Mouse (Mus musculus) cerebellum, postnatal 36 days (tissue): Measurements from ENCODE around the gene Tnks2.
"Not testable (repeated sequence)": the region's sequence is repeated elsewhere in the genome, so short reads cannot be mapped to it uniquely, and the experiment has no call there.

Source experiments
- DNase-seq, 2 experiments: peaks; one replicate each; pipeline ENCODE4 v3.0.0; 2021 to 2022; ENCODE audit warnings: mixed read lengths in 2 of 2

Tnks2 gene

DNA sequence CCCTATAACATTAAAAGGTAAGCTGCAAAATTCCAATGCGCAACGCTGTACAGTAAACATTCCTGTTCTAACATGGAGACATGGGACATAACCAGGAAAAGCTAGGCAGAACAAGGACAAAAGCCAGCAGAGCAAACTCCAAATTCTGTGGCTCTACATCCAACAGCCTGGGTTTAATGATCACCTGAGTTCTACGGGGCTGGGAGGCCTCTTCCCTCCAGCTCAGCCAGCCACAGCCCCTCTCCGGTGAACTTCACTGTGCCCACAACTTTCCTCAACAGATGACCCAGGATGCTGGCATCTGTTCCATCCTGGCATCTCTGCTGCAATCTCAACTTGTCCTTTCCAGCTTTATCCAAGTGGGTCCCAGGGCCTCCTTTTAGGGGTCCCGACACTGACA is 6.4 kb upstream of the Tnks2 start:
- DNase-seq, result no peak

DNA sequence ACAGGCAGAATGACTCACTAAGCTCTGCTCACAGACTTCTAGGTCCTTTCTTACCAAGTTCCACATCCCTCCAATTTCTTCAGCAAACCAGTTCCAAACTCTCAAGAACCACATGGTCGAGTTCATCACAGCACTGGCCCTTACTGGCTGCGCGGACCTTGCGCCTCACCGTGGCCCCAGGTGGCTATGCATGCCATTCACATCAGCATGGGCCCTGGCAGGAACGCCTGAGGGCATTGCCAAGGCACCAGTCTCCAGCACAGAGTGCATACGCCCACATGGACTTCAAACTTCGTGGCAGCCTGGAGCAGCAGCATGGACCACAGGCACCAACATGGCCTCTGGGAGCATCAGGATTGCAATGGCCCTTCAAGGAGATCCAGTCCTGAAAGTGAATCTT is 5.7 kb upstream of the Tnks2 start:
- DNase-seq, result peak; percentile 40 to 49

DNA sequence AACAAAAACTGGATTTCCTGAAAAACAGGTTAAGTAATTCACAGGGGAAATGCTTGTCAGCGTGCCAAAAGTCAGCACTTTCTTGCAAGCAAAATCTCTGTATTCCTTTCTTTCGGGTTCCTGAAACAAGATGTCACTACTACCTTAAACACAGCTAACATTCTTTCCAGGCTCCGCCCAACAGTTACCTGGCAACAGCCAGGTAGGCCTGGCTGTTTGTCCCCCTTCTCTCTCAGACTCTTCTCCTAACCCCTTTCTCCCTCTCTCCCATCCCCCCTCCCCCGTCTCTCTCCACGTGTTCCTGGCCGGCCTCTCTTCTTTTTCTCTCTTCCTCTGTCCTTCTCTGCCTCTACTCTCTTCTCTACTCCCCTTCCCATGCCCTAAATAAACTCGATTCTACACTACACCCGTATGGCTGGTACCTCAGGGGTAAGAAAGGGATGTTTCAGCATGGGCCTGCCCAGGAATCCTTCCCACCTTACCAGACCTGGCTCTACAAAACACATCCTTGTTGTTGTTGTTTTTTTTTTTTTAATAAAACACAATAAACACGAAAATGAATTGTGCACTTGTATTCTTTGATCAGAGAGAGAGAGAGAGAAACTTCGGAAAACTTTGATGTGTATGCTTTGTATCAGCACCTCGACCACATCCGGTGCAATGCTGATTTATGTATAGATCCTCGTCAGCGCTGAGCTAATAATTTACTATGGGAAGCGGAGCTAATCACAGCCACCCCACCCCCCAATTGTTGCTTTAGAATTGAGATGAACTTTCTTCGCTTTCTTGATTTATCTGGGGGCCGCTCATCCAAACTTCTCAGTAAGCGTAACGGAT is 863 bp upstream of the Tnks2 start:
- DNase-seq, result peak in 1 of 2 experiments; percentile 8

DNA sequence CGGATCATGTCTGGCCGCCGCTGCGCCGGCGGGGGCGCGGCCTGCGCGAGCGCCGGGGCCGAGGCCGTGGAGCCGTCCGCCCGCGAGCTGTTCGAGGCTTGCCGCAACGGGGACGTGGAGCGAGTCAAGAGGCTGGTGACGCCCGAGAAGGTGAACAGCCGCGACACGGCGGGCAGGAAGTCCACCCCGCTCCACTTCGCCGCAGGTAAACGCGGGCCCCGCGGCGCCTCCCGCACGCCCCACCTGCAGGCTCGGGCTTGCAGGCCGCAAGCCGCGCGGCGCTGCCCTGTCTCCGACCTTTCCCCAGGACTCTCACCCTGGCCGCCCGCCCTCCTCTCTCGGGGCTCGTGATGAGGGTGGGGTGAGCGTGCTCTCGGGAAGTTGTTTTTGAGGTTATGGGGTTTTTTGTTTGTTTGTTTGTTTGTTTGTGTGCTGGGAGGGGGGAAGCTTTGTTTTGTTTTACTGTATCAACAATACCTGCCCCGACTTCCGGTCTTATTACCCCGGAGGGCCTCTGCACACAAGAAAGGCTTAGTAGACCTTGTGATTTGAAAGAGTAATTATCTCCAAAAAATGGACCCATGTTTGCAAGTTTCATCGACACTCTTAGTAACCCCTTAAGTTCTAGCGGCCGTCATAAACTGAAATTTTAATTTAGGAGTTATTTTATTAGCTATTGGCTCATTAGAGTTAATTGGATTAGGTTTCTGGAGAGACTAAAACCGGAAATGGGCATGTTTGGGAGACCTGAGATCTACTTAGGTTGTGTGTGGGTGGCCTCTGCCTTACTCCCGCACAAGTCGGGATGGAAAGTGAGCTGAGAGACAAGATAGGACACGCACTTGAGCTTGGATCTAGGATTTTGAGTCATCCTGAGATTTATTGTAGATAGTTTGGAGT is 750 bp downstream of the Tnks2 start:
- no peak for DNase-seq

DNA sequence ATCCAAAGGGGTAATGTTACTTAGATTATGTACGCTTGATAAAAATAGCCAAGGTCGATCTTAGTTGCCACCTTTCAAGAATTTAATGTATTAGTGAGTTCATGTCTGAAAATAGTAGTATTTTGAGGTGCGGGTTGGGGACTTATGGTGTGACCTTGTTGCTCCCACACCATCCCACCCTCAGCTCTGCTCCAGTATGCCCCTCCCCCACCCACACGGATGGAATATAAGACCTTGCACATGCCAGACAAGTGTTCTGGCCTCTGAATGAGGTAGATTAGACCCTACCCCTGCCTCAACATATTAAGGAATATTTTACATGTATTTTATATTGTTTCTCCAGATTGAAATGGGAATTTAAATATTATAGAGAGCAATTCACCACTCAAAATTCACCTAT is 2.0 kb downstream of the Tnks2 start:
- no peak for DNase-seq

DNA sequence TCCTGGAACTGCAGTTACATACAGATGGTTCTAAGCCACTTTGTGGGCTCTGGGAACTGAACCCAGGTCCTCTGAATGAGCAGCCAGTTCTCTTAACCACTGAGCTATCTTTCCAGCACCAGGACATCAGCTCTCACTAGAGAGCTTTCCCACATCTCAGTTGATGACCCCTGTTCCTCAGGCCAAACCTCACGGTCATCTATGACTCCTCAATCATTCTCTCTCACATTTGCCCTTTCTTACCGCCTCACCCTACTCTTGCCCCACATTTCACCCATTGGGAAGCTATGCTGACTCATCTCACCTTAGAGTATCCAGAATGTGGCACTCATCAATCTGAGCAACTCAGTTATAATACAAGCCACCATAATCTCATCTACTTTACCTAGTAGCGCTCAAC is 6.3 kb downstream of the Tnks2 start:
- no peak for DNase-seq

DNA sequence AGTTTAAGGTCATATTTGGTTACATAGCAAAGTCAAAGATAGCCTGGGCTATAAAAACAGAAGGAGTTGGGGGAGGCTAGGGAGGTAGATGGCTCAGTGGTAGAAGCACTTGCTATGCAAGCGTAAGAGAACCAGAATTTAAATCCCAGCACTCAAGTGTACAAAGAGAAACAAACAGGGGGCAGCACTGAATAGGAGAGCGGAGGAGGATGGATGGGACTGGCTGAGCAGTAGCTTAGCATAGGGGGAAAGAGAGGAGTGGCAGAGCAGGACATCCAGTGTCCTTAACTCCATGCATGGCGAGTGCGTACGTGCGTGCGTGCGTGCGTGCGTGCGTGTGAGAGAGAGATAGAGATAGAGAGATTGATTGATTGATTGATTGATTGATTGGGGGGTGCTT is 9.8 kb downstream of the Tnks2 start:
- DNase-seq, result no peak

DNA sequence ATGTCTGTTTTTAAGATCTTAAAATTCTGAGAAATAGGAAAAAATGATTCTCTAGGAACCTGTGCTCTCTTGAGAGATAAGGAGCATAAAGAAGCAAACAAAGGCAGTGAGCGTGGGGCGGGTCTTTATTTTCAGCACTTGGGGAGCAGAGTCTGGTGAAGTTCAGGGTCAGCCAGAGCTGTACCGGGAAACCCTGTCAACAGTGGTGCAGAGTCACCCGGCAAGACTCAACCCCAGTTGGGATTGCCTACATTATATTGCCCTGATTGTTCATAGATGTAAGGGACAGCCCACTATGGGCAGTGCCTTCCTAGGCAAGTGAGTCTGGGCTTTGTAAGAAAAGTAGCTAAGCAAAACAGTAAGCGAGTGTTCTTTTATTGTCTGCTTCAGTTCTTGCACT is 11.9 kb downstream of the Tnks2 start:
- DNase-seq, result no peak

DNA sequence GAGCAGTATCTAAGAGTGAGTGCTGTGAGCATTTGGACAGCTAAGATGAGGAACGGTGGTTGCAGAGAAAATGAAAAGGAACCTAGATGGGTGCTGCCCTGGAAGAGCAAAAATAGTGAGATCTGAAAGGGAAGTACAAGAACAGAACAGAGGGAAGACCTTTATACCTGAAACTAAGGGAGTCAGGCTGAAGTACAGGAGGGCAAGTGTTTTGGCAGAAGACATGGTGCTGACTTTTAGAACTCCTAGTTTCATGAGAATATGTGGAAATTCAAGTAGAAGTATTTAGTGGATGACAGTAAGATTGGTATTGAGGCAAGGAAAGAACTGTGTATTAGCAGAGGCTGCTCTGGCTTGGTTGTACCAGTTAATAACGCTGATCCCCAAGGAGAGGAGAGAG is 19.8 kb downstream of the Tnks2 start:
- DNase-seq, result no peak

DNA sequence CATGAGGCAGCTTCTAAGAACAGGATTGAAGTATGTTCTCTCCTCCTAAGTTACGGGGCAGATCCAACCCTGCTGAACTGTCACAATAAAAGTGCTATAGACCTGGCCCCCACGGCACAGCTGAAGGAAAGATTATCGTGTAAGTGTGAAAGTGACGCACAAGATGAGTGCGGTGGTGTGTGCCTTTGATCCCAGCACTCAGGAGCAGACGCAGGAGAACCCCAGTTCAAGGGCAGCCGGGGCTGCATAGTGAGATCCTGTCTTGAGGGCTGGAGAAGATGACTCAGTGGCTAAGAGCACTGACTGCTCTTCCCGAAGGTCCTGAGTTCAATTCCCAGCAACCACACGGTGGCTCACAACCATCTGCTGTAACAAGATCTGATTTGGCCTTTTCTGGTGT is 23.8 kb downstream of the Tnks2 start:
- DNase-seq, result no peak

DNA sequence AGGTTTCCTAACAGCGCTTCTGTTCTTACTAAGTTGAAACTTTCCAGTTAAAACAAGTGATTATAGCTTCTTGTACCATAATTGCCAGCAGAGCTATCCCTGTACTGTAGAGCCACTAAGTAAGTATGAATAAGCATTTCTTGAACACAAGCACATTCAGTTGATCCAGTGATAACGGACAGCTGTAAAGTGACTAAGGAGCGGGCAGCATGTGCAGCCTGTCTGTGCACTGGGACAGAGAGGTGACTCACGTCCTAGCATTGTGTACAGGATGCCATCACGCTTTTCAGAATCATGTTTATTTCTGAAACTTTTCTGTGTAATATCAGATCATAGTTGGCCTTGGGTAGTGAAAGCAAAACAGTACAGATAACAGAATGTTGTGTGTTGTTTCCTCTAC is 26.4 kb downstream of the Tnks2 start:
- DNase-seq, result no peak

DNA sequence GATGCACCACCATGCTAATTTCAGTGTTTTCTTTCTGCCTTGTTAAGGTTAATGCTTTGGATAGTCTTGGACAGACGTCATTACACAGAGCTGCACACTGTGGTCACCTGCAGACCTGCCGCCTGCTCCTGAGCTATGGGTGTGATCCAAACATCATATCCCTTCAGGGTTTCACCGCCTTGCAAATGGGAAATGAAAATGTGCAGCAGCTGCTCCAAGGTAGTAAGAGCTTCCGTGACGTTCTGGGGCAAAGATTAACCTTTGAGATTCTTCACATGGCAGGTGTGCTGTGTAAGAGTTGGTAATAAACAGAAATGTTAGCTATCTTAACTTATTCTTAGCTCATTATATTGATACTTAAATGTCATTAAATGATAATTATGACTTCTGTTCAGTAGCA is 31.9 kb downstream of the Tnks2 start:
- DNase-seq, result no peak

DNA sequence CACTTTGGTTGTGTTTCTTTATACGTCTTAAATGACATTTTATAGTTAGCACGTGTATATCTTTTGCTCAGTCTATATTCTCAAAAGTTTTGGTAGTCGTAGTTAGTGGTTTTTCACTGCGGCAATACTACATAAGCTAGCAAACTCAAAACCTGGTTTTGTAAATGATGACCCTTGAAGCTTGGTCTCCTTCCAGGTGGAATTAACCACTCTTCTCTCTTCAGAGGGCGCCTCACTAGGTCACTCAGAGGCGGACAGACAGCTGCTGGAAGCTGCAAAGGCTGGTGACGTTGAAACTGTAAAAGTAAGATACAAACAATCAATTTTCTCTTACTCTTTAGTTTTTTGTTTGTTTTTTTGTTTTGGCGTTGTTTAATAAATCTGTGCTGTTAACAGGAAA is 33.4 kb downstream of the Tnks2 start:
- DNase-seq, result no peak

DNA sequence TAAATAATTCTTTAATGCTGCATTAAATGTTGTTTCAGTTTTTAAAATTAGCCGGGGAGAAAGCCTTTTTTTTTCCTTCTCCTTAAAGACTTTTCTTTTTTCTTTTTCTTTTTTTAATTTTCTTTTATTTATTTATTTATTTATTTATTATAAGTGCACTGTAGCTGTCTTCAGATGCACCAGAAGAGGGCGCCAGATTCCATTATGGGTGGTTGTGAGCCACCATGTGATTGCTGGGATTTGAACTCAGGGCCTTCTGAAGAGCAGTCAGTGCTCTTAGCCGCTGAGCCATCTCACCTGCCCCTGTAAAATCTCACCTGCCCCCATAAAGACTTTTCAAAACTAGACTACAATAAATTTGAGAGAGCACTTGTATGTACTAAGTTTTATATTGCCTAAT is 34.6 kb downstream of the Tnks2 start:
- not testable (repeated sequence) for DNase-seq

DNA sequence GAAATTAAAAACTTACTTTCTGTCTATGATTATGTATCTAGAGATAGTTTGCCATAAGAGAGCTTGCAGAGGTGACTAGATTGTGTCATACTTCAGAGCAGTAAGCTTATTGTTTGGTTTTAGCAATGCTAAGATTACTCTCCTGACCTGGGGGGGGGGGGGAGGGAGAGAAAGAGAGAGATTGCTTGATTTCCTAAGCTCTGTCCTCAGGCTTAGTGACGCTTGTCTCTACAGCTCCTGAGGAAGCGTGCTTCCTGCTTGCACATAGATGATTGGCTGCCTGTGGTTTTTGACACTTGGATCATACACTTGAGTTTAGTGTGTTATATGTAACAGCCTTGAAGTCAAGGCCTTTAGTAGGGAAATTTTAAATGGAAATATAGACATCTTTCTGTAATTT is 40.6 kb downstream of the Tnks2 start:
- no peak for DNase-seq

DNA sequence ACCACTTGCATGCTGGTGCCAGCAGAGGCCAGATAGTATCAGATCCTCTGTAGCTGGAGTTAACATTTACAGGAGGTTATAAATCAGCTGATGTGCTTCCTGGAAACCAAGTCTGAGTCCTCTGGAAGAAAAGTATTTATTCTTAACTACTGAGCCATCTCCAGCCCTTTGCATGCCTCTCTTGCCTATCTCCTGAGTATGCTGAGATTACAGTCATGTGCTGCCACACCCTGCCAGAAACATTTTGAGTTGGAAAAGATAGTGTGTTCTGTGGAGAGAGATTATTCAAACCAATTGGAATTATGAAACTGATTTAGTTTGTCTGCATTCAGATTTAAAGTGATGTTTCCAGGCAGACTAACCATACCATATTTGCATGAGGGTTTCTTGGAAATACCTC is 43.3 kb downstream of the Tnks2 start:
- no peak for DNase-seq

DNA sequence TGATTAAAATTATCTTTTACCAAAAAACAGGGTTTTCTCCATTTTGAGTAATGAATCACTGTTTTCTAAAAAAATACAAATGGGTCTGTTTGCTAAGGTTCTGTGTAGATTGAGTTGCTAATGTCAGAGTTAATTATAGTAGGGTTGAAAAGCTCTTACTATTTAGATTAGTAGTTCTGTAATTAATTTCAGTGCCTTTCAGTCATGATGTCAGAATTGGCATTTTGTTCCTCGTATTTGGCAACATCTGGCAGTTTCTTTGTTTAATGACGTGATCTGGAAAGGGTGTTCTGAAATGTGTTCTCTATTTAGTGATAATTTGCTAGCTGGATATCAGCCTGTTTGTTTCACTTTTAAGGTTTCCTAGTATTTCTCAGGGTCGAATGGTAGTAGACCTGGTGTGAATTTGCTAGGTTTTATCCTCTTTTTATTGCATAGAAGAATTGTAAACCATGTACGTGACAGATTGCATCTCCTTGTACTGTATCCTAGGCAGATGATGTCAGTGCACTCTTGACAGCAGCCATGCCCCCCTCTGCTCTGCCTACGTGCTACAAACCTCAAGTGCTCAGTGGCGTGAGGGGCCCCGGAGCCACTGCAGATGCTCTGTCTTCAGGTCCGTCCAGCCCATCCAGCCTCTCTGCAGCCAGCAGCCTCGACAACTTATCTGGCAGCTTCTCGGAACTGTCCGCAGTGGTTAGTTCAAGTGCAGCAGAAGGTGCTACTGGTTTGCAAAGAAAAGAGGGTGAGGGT is 44.9 kb downstream of the Tnks2 start:
- DNase-seq, result no peak

DNA sequence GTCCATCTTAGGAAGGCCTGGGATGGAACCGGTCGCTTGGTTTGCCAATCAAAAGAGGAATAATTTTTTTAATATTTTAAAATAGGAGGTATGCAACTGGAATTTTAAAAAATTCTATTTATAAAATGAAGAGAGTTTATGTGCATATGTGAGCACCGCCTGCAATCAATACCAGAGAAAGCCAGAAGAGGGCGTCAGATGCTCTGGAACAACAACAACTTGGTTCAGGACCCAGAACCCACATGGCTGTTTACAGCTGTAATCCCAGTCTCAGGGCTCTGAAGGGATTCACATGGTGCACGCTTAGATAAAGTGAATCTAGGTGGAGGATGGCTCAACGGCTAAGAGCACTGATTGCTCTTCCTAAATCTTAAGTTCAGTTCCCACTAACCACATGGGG is 49.1 kb downstream of the Tnks2 start:
- DNase-seq, result peak; percentile 22 to 30

DNA sequence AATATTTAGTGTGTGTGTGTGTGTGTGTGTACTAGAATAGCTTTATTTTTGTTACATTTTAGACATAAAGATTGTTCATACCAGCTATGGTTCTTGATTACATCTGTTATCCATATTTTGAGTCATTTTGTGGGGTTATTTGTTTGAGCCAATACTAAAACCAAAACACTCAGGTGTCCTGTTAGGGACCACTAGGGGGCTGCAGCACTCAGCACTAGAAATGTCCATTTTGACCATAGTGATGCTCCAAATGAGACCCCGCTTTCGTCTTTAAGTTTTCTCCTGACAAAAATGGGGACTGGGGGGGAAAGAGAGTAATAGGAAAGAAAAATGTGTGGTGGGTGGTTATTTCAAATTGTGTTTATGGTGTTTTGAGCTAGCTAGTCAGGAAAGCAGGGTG is 52.3 kb downstream of the Tnks2 start:
- DNase-seq, result no peak

DNA sequence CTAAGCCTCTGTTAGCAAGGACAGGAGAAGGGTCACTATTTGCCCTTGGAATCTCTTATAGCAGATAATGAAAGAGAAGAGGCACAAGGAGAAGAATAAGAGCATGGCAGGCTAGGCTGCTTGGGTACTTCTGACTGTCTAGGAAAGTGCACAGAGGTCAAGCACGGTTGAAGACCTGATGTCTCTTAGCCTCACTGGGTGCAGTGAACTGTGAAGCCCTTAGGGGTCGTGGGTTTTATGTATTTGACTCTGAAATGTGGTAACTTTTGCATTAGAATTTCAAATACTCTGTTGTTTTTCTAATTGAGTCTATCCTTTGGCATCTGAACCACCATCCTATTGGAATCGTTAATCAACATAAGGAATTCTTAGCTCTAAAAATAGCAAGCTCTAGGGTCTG is 53.7 kb downstream of the Tnks2 start:
- DNase-seq, result no peak

DNA sequence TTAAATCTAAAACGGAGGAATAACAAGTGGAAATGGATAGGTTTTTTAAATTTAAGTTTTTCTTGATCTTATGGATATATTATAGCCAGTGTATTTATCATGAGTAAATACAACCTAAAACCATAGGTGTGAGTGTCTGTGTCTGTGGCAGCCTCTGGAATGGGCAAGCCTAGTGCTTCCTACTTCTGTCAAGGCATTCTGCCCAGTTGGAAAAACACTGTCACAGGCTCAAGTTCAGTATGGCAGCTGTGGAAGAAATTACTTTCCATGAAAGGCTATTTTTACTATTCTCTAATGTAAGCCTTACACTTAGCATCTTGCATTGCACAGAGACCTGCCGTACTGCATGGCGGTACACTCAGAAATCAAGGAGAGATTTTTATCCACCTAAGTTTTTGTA is 57.7 kb downstream of the Tnks2 start:
- DNase-seq, result no peak

DNA sequence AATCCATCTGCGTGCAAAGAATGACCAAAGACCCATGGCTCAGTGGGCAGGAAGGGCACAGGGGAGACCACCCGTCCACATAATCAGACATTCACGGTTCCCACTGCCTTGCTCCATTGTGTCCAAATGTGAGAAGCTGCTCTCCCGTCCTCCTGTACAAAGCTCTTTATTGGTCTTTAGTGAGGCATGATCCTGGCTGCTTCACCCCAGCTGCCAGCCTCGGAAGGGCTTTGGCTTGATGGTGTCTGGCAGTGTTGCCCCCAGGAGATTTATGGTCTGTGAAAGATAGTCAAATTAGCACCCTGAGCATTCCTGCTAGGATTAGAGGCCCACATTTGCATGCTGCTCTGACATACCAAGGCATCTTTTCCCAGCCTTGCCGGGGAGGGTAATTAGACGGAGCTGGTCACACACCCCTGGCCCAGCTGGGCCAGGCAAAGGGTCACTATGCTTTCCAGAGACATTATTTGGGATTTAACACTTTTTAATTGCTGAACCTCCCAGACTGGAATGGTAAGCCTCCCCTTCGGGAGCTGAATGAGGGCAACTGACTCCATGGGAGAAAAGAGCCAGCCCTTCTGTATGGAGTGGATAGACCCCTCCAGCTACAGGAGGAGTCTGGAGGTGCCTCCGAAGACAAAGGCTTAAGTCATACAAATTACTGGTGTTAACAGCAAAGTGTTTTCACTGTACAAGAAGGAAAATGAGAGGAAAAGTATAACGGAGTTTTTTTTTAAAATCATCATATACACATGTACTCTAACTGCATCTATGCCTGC is 62.9 kb downstream of the Tnks2 start:
- no peak for DNase-seq

DNA sequence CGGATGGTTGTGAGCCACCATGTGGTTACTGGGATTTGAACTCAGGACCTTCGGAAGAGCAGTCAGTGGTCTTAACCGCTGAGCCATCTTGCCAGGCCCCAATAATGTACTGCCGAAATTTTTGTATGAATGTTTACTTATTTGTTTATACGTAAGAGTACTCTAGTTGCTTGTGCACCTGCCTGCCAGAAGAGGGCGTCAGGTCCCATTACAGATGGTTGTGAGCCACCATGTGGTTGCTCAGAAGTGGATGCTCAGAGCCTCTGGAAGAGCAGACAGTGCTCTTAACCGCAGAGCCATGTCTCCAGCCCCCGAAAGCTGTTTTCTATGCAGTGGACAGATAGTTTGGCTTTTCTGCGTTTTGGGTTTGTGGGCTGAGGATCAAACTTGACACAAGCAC is 63.7 kb downstream of the Tnks2 start:
- peak in 1 of 2 experiments; percentile 24 for DNase-seq
